Mouse (Mus musculus) intestine, postnatal 0 days (tissue): Measurements from ENCODE around the gene Espn. TPM values are rescaled to one million over a fixed set of nuclear protein-coding genes. Genes with fewer than 3 reads are reported as not detected.

ENCODE experiments used
- ATAC-seq: fragments of 200-750 bp; cut with Nextera tagmentation; 2 replicates; pipeline ENCODE4 v1.8.0; 2017; ENCODE audit warnings: mild to moderate bottlenecking, moderate TSS enrichment, moderate library complexity
- H3K27ac ChIP-seq: fragments of 300-500 bp; sonication (generic); 2 replicates; pipeline ENCODE4 v1.5.1; 2014; ENCODE audit warnings: mild to moderate bottlenecking, low read depth, low read length, moderate library complexity
- H3K27me3 ChIP-seq: fragments of 300-500 bp; sonication (generic); replicated peaks from 2 replicates; pipeline ENCODE4 v1.6.1; 2014; ENCODE audit warnings: low read length, mixed read lengths; ENCODE audit not compliant: control insufficient read depth, insufficient read depth
- H3K36me3 ChIP-seq: fragments of 300-500 bp; sonication (generic); 2 replicates; pipeline ENCODE4 v1.6.1; 2014; ENCODE audit warnings: mild to moderate bottlenecking, moderate library complexity; ENCODE audit not compliant: control insufficient read depth, insufficient read depth
- H3K4me1 ChIP-seq: fragments of 300-500 bp; sonication (generic); replicated peaks from 2 replicates; pipeline ENCODE4 v1.6.1; 2014; ENCODE audit warnings: antibody characterized with exemption, low read length, mixed read lengths; ENCODE audit not compliant: control insufficient read depth, insufficient read depth
- H3K4me2 ChIP-seq: fragments of 300-500 bp; sonication (generic); replicated peaks from 2 replicates; pipeline ENCODE4 v1.6.1; 2014; ENCODE audit warnings: low read depth, mild to moderate bottlenecking, moderate library complexity
- H3K4me3 ChIP-seq: fragments of 300-500 bp; sonication (generic); 2 replicates; pipeline ENCODE4 v1.5.1; 2014; ENCODE audit warnings: low read depth, low read length
- H3K9ac ChIP-seq: fragments of 300-500 bp; sonication (generic); 2 replicates; pipeline ENCODE4 v1.6.1; 2014; ENCODE audit warnings: mild to moderate bottlenecking, low read depth, low read length
- H3K9me3 ChIP-seq: fragments of 300-500 bp; sonication (generic); 2 replicates; pipeline ENCODE4 v1.6.1; 2016; ENCODE audit warnings: mixed run types; ENCODE audit not compliant: control insufficient read depth
- CTCF ChIP-seq: sonication (generic); IDR thresholded peaks from 2 replicates; pipeline ENCODE4 v1.5.1; 2016; ENCODE audit warnings: low read depth, mild to moderate bottlenecking, control low read depth, antibody characterized with exemption, moderate library complexity
- WGBS: fragments of 180-500 bp; shearing (Covaris S2); extraction: QIAGEN DNeasy Blood & Tissue Kit; methylation state at CpG from one replicate; pipeline ENCODE4 v1.1.7; 2014; 5-methylcytosine and 5-hydroxymethylcytosine counted together
- polyA plus RNA-seq: library from polyadenylated mRNA; unstranded; fragments of >200 nt; fragmentation: Nextera tagmentation; extraction: Ambion mirVana; gene quantifications from 2 replicates; pipeline ENCODE4 v1.2.1, GENCODE M21; 2015

Espn gene
- polyA plus RNA-seq, 1 experiment from 2014 or later = 264 TPM

- Histone ChIP-seq H3K4me3 (no peak overlapping the region), H3K36me3 (peaks cover 11% of the 10 kb centered on the region; the same call in 1 of the 2 replicates), H3K4me2 (no peak overlapping the region; the same call in 1 of the 2 replicates), H3K9ac (no peak overlapping the region), H3K9me3 (no peaks in the 10 kb centered on the region), H3K27me3 (peaks cover 58% of the 10 kb centered on the region), H3K4me1 (no peaks in the 10 kb centered on the region), H3K27ac (no peak overlapping the region)
- 12% methylated on average over 39 of the region's 39 CpGs for WGBS
- TF ChIP-seq CTCF = peak; percentile 77
- no peak for ATAC-seq
These were observed 32.5 kb downstream of the Espn start for GRCm38 (mm10) chr4:152119396-152120292.

DNA sequence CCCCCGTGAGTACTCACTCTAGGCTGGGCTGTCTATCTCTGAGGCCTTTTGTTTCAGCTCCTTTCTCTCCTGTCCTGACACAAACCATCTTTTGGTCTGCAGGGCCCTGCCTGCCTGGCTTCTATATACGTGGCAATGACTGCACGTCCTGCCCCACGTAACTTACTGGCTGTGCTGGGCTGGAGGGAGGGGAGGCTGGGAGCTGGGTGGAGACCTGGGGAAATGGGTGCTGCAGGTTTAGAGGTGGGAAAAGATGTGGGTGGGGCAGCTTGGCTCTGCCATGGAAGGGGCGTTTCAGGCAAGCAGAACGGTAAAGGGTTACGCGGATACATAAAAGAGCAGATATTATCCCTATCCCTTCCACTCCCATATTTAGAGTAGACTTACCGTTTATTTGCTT lies 34.6 kb downstream of the Espn start:
- no peak overlapping the region for H3K27ac ChIP-seq
- H3K4me1 ChIP-seq = no peaks in the 10 kb centered on the region
- no peak overlapping the region for H3K9ac ChIP-seq
- no peak overlapping the region for H3K4me2 ChIP-seq
- no peak for TF ChIP-seq CTCF
- H3K9me3 ChIP-seq = no peaks in the 10 kb centered on the region
- ATAC-seq = no peak
- no peak overlapping the region for H3K4me3 ChIP-seq
- 41% methylated on average over 9 of the region's 9 CpGs for WGBS
- H3K27me3 ChIP-seq = peaks cover 52% of the 10 kb centered on the region
- peaks cover 26% of the 10 kb centered on the region for H3K36me3 ChIP-seq

DNA sequence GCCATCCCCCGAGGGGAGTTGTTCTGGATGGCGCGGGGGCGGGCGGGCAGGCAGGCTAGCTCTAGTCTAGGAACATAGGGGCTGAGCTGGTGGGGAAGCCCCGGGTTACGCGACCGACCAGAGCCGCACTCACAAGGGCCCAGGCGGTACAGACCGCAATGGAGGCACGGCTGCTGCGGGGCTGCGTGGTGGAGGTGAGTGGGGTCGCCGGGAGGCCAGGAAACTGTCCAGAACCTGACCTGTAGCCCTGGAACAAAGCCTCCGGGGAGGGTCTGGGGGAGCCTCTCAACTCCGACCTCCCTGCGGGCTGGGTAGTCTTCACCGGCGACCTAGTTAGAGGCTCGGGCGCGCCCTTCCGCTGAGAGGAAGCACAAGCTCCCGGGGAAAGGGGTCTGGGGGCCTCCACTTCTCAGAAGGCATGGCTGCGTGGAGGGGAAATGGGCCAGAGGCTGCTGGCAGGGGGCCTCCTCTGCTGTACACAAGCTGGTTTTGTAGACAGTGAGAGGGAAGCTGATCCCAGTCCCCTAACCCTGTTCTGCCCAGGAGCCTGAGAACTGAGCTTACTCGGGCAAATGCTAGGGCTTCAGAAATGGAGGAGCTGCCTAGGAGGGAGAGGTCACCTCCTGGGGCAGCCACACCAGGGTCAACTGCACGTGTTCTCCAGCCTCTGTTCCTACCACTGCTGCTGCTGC lies 36.1 kb downstream of the Espn start, which contains the start of gene Tnfrsf25:
Tnfrsf25 (plus strand) TSS at position 14 of the 692 bp plus-strand sequence.
- WGBS = 22% methylated on average over 30 of the region's 30 CpGs
- Histone ChIP-seq H3K4me1 (no peaks in the 10 kb centered on the region), H3K9me3 (no peaks in the 10 kb centered on the region), H3K27ac (no peak within 1 kb of the TSS), H3K9ac (0 out of 2 replicates have a peak within 1 kb of the TSS, but pooled peaks have one; percentile 3), H3K36me3 (peaks cover 37% of the 10 kb centered on the region), H3K4me3 (no peak within 1 kb of the TSS; the same call in 1 of the 2 replicates), H3K27me3 (peaks cover 42% of the 10 kb centered on the region), H3K4me2 (peak within 1 kb of the TSS; percentile 37)
- no peak for ATAC-seq
- TF ChIP-seq CTCF = no peak

DNA sequence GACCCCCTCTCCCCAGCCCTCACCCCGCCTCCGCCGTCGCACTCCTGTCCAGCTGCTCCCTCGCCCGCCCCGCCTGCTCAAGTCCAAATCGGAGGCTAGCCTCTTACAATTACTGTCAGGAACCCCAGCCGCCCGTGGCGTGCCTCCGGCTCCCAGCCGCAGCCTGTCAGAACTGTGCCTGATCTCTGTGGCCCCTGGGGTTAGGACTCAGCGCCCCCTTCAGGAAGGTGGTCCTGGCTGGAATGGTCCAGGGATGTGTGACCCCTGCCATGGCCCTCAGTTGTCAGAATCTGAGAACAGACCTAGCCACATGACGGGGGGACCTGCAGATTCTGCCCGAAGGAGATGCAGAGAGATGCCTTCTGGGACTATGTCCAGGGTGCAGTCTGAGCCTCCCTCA lies 38.1 kb downstream of the Espn start:
- peak; percentile 30; the same call in 1 of the 2 replicates for TF ChIP-seq CTCF
- peaks cover 22% of the 10 kb centered on the region for H3K27me3 ChIP-seq
- no peak overlapping the region for H3K4me2 ChIP-seq
- no peak overlapping the region for H3K9ac ChIP-seq
- peaks cover 55% of the 10 kb centered on the region for H3K36me3 ChIP-seq
- no peaks in the 10 kb centered on the region for H3K9me3 ChIP-seq
- H3K4me3 ChIP-seq = no peak overlapping the region
- no peak overlapping the region for H3K27ac ChIP-seq
- no peaks in the 10 kb centered on the region for H3K4me1 ChIP-seq
- 84% methylated on average over 16 of the region's 16 CpGs for WGBS
- no peak for ATAC-seq

DNA sequence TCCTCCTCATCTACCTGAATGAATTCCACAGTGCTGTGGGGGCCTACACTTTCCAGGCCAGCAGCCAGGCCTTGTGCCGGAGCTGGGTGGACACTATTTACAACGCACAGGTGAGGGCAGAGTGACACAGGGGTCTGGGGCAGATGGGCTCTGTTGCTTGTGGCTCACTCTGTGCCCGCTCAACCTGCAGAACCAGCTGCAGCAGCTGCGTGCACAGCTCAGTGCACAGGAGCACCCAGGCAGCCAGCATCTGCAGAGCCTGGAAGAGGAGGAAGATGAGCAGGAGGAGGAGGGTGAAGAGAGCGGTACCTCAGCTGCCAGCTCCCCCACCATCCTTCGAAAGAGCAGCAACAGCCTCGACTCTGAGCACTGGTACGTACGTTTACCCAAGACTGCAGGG lies 39.8 kb downstream of the Espn start:
- H3K4me1 ChIP-seq = no peaks in the 10 kb centered on the region; the same call in 1 of the 2 replicates
- 70% methylated on average over 9 of the region's 9 CpGs for WGBS
- H3K27me3 ChIP-seq = peaks cover 5% of the 10 kb centered on the region; the same call in 1 of the 2 replicates
- no peaks in the 10 kb centered on the region for H3K9me3 ChIP-seq
- H3K27ac ChIP-seq = no peak overlapping the region
- TF ChIP-seq CTCF = no peak
- H3K9ac ChIP-seq = no peak overlapping the region
- H3K4me2 ChIP-seq = no peak overlapping the region
- H3K4me3 ChIP-seq = no peak overlapping the region
- H3K36me3 ChIP-seq = peaks cover 63% of the 10 kb centered on the region
- no peak for ATAC-seq

DNA sequence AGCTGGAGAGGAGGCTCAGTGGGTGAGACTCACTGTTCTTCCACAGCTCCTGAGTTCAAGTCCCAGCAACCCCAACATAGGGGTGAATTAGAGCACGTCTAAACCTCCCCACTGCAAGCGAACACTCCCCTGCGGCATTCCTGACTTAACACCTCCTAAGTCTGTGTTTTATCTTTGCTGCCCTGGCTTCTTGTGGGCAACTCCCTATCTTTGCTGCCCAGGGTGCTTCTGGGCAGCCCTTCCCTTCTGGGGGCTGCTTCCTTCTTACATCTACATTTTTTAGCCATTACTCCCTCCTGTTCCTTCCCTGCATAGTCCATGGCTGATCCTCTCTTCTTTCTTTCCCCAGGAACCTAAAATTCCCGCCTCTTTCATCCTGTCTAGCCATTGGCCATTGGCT lies 41.5 kb downstream of the Espn start:
- WGBS = 90% methylated on average over 4 of the region's 4 CpGs

More for the DNA sequence above, 41.5 kb downstream of the Espn start:
- H3K27ac ChIP-seq = no peak overlapping the region
- TF ChIP-seq CTCF = no peak
- H3K9ac ChIP-seq = no peak overlapping the region
- H3K9me3 ChIP-seq = no peaks in the 10 kb centered on the region
- no peaks in the 10 kb centered on the region; the same call in 1 of the 2 replicates for H3K4me1 ChIP-seq
- H3K36me3 ChIP-seq = peaks cover 77% of the 10 kb centered on the region
- H3K4me3 ChIP-seq = no peak overlapping the region
- H3K4me2 ChIP-seq = no peak overlapping the region
- ATAC-seq = no peak
- H3K27me3 ChIP-seq = no peaks in the 10 kb centered on the region; the same call in 1 of the 2 replicates
